Mouse (Mus musculus) ES-E14 (cell line): Measurements from ENCODE around the gene Prmt9.

ENCODE experiments used
- HCFC1 ChIP-seq: IDR thresholded peaks from 2 replicates; pipeline ENCODE4 v1.6.1; 2012; ENCODE audit warnings: low read length, inconsistent platforms, borderline replicate concordance; ENCODE audit not compliant: insufficient read depth
- MAFK ChIP-seq: IDR thresholded peaks from 2 replicates; pipeline ENCODE4 v1.6.1; 2014; ENCODE audit warnings: mild to moderate bottlenecking, low read depth, low read length, inconsistent platforms; ENCODE audit not compliant: insufficient read depth
- ZC3H11A ChIP-seq: IDR thresholded peaks from 2 replicates; pipeline ENCODE4 v1.6.1; 2012; ENCODE audit warnings: low read depth, mild to moderate bottlenecking, inconsistent platforms, low read length, borderline replicate concordance
- ZNF384 ChIP-seq: IDR thresholded peaks from 2 replicates; pipeline ENCODE4 v1.6.1; 2012; ENCODE audit warnings: low read depth, low read length, inconsistent platforms

DNA sequence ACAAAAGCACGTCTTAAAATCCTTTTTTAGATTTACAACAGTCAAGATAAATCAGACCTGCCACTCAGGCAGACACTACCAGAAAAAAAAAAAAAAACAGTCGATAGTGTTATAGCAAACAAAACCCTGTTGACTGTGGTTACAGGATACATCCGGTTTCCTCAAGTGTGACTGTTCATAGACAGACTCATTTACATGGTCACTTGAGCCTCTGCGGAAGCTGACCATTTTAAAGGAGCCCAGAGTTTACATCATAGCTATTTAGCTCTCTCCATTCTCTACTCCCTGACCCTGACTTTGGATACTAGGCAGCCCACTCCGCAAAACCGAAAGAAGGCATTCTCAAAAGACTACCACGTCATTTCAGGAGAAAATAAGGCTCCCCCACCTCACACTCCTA lies 42.7 kb upstream of the Prmt9 start:
- TF ChIP-seq HCFC1 (no peak), MAFK (no peak), ZC3H11A (no peak), ZNF384 (no peak)
